Mouse (Mus musculus): ENCODE results near the gene Ptprd.

Ptprd gene

DNA sequence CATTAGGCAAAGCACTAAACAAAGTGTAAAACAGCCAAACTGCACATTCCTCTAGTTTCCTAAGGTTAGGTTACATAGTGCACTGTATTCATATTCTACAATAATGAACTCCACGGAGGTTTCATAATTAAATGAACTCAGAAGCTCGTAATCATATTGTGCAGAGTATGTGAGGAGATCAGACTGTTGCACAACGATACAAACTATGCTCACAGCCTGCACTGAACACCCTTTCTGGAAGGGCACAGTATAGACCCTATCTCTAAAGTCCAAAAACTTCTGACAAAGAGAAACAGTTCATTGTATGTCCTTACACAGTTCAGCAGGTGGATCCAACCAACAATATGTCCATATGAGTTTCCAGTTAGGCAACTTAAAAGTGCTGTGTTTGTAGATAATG is 1844.5 kb downstream of the Ptprd start:
- DNase-seq: no peak

DNA sequence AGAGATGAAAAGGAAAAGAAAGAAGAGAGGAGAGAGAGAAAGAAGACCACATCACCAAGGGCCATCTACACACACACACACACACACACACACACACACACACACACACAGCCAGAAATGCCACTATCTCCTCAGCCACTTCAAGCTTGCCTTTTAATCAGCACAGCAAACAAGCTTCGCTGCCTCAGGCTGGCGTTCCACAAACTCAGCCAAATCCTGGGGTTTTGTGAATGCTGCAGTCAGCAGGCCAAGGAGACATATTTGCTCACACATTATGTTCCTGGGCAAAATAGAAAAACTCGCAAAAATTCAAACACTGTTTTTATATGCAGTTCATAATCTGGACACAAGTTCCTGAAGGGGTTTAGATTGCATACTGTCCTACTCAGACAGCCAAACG is 1845.9 kb downstream of the Ptprd start:
- no peak for DNase-seq

GRCm38 (mm10) chr4:76361546-76361945 is 1850.2 kb downstream of the Ptprd start:
- no peak for DNase-seq

- DNase-seq: no peak
These were observed 1857.6 kb downstream of the Ptprd start for GRCm38 (mm10) chr4:76354167-76354566.

GRCm38 (mm10) chr4:76352468-76352867 is 1859.3 kb downstream of the Ptprd start:
- DNase-seq: no peak

- DNase-seq: no peak
These were observed 1860.4 kb downstream of the Ptprd start for GRCm38 (mm10) chr4:76351201-76351979.

DNA sequence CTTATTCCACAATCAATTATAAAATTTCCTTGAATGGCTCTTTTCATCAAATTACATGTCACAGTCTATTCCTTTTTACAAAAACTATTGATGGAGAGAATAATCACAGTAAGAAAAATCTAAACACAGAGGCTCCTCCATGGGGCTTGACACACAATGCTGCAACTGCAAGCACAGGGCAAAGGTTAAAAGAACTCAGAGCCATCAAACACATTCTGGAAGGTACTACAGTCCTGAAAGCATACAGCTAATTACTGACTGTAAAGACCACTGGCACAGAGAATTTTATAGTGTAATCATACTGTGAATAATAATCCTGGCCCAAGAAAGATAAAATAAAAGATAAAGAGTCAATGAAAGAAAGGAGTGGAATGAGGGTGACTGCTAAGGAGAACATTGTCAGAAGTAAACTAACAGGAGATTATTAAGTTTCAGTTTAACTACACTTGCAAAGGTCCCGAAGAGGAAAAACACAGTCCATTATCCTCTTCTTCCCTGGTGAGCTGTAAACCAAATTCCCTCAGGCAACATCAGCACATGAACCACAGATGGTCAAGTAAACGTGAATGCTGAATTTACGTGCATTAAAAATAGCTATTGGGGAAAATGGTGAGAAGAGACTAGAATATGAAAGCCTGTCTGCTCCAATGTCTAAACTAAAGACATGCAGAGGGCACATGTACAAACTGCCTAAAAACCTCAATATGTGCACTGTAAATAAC is 1861.4 kb downstream of the Ptprd start:
- no peak for DNase-seq

GRCm38 (mm10) chr4:76344059-76344458 is 1867.7 kb downstream of the Ptprd start:
- no peak for DNase-seq

DNA sequence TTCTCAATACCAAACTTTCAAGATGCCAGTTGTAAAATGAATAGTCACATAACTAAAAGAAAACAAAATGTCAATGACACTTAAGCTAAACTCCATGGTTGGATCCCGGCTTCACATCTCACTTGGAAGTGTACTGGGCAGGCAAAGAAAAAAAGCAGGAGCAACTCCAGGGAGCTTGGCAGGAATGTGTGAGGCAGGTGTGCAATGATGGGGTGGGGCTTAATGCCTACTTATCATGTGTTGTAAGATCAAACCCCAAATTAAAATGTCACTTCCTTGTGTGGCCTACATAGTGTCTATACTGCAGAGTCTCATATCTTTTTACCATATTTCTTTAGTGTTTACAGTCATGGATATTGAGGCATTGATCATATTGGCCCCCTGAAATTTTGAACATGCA is 1873.8 kb downstream of the Ptprd start:
- no peak for DNase-seq

DNA sequence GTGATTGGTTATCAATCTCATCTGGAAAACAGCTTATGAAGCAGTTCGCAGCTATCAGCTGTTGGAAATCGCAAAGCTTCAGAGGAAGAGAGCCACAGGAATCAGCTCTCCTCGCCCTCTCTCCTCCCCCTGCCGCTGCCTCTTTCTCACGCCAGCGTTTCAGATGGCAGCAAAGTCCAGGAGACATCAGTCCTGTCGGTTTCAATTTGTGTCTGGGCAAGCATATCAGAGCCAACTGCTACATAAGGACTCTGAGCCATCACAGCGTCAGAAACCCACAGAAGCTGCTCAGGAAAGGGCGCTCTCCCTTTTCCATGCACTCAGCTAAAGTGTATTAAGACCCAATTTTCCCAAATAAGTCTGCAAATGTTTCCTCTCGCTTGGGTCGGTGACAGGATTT is 1884.4 kb downstream of the Ptprd start:
- peak; percentile 7 for DNase-seq

GRCm38 (mm10) chr4:76325646-76326045 is 1886.1 kb downstream of the Ptprd start:
- no peak for DNase-seq

- DNase-seq: peak; percentile 18
These were observed 1886.8 kb downstream of the Ptprd start for GRCm38 (mm10) chr4:76324928-76325327.

DNA sequence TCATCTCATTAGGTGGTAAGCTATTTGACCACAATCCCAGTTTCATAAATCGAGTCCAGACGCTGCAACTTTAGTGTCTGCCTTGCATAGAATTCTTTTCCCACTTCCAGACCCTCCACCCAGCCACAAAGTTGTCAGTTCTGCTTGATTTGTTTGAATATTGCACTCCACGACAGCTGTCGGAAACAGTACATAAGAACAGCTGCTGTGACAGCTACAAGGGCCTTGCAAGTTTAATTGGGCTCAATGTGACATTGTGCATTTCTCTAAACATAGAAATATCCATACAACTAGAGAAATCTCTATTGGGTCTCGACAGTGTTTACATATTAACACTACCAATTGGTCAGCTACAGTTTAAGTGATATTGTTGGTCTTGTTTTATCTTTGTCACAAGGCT is 1887.3 kb downstream of the Ptprd start:
- no peak for DNase-seq

DNA sequence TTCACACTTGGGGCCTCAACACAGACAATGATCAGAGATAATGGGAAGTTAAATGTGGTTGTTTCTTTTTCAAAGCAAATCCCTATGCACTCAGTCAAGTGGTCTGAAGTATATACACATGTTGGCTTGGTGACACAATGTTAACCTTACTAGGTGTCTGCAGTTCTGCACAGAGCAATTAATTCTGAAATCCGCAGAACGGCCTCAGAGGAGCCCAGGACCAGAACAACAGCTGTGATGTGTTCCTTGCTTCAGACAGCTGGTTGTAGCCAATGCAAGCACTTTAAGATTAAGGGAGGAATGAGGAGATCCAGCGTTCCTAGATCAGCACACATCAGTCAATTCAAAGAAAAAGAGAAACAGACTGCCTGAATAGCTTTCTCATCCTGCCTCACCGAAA is 1891.9 kb downstream of the Ptprd start:
- DNase-seq: no peak

DNA sequence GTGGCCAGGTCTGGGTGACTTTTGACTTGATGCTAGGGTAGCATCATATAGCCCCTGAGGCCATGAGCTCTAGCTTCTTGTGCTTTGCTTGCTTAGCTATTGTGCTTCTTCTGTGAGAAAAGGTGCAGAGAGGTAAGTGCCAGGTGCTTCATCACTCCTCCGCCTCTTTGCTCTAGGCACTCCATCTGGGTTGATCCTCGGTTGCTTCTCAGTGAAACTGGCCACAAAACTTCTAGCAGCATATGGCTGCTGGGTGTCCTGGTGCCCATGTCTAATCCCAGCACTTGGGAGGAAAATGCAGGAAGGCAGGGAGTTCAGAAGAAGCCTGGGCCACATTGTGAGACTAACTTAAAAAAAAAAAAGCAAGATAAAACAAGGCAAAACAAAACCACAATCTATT is 1895.8 kb downstream of the Ptprd start:
- no peak for DNase-seq

DNA sequence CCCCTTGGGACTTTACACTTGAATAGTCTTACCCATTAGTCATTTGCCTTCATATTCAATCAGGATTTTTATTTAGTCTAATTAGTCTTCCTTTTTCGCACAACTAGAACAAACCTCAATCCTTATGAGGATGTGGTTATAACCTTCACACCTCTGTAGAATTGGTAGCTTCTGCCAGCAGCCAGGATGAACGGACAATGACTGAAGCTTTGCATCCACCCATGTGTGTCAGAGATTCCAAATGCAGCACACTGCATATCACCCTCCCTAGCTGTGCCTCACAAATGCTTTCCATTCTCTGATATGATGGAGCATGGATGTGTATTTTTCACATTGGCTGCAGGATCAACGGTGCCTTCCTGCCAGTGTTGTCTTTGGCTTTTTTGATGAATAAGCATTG is 1898.0 kb downstream of the Ptprd start:
- no peak for DNase-seq

GRCm38 (mm10) chr4:76312593-76312992 is 1899.2 kb downstream of the Ptprd start:
- no peak for DNase-seq

GRCm38 (mm10) chr4:76305987-76306386 is 1905.8 kb downstream of the Ptprd start:
- no peak for DNase-seq

DNA sequence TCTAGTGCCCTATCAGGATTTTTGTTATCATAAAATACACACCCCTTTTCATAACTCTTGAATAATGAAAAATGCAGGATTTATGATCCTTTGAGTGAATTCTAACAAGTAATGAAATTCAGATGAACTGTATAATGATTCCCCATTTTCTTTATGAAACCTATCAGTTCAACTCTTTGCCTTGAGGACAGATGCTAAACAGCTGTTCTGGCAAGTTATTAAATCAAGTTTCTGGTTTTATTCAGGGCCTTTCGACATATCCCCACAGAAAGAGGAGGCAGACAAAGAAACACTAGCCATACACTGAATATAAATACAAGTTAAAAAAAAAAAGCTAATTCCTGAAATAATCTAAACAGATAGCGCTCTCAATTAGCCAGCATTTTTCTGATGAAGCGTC is 1914.4 kb downstream of the Ptprd start:
- DNase-seq: no peak

- no peak for DNase-seq
These were observed 1918.9 kb downstream of the Ptprd start for GRCm38 (mm10) chr4:76292733-76293357.

- no peak for DNase-seq
These were observed 1921.3 kb downstream of the Ptprd start for GRCm38 (mm10) chr4:76290484-76290818.

GRCm38 (mm10) chr4:76289612-76290483 is 1921.9 kb downstream of the Ptprd start:
- DNase-seq: no peak

DNA sequence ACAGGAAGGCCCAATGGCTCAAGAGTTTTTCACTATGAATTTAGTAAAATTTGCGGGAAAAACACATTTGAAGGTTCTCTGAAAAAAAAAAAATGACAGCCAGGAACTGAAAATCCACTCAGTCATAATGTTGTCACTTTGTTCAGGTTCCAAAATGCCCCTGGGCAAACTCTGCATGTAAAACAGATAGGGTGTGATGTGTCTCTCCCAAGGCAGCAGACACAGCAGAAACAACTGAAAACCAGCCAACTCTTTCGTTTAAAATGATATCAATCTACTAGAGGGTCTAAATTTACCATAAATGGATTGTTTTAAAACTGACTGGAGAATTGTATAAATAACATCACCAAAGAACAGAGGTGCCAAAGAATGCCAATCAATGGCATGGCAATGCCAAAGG is 1925.7 kb downstream of the Ptprd start:
- DNase-seq: no peak
